Mouse (Mus musculus) heart, postnatal 10 days (tissue): ENCODE measurements at regions not wholly inside any gene's neighbourhood (a gene's known extent, or its start where the extent isn't known, plus 50 kb on each side); places are given as distances from the start of the nearest gene placed in this dataset.

Source experiments
- DNase-seq, 2 experiments: peaks; one replicate each; pipeline ENCODE4 v3.0.0; 2021
- intact Hi-C: fragments of 180-260 bp; cut with DNase I; formaldehyde crosslinking; loops from one replicate; pipeline ENCODE4 v1.15.1; 2025

- intact Hi-C loops: no loop called here
- DNase-seq: no peak
Observed at GRCm38 (mm10) chr19:56228586-56228985, 58.4 kb upstream of the Habp2 start.

GRCm38 (mm10) chr19:56231430-56231829 lies 55.5 kb upstream of the Habp2 start:
- no peak for DNase-seq
- intact Hi-C loops: no loop called here

- peak in 1 of 2 experiments; percentile 11 for DNase-seq
- intact Hi-C loops: no loop called here
Observed at GRCm38 (mm10) chr19:56231849-56232248, 55.1 kb upstream of the Habp2 start.

- DNase-seq: no peak
- intact Hi-C loops: no loop called here
Observed at GRCm38 (mm10) chr19:56232269-56232668, 54.7 kb upstream of the Habp2 start.

GRCm38 (mm10) chr19:56232950-56233349 lies 54.0 kb upstream of the Habp2 start:
- no peak for DNase-seq
- intact Hi-C loops: no loop called here

GRCm38 (mm10) chr19:56235040-56235439 lies 51.9 kb upstream of the Habp2 start:
- no peak for DNase-seq
- intact Hi-C loops: no loop called here
